Mouse (Mus musculus): ENCODE data around the gene H1f0. TPM values are rescaled to one million over a fixed set of nuclear protein-coding genes. Genes with fewer than 3 reads are reported as not detected.

The H1f0 gene
- 118 TPM for polyA plus RNA-seq (2014; fragmentation: Illumina TruSeq; extraction: RNeasy Lipid Tissue Mini Kit (QIAGEN cat#74804))

DNA sequence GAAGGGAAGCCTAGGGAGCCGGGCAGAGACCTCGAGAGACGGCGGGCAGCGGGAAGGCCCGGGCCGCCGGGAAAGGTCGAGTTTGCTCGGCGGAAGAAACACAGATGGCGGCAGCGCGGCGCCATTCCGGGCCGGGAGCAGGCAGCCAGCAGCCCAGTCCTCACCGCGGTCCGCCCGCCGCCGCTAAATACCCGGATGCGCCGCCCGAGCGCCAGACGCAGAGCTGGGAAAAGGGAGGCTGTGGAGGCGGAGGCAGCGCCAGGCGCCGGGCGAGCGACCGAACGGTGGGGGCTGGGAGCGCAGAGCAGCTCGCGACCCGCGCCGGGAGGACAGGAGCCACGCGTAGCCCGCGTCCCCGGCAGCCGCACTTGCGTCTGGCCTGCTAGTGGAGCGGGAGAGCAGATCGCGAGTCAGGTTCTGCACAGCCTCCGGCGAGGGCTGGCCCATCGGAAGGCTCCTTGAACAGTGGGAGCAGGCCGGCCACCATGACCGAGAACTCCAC, at the start of gene H1f0:
Gene H1f0 (plus strand): TSS at position 214 of the 502 bp plus-strand sequence.

DNA sequence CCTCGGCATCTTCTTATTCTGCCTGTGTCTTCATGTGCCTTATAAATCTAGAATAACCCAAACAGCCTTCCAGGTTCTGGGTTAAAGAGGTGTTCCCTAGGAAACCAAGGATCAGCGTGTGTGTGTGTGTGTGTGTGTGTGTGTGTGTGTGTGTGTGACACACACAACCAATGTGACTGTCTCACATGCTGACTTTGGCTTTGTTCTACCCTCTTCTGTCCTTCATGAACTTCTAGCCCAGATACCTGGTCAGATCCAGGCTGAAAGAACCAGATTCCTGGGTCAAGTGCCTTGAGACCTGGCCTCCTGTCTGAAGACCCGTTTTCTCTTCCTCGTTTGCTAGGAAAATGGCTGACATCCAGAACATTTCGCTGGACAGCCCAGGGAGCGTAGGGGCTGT, 13.3 kb downstream of the H1f0 start, which contains the start of gene Galr3:
Gene Galr3 (plus strand): TSS at position 301 of the 400 bp plus-strand sequence.

DNA sequence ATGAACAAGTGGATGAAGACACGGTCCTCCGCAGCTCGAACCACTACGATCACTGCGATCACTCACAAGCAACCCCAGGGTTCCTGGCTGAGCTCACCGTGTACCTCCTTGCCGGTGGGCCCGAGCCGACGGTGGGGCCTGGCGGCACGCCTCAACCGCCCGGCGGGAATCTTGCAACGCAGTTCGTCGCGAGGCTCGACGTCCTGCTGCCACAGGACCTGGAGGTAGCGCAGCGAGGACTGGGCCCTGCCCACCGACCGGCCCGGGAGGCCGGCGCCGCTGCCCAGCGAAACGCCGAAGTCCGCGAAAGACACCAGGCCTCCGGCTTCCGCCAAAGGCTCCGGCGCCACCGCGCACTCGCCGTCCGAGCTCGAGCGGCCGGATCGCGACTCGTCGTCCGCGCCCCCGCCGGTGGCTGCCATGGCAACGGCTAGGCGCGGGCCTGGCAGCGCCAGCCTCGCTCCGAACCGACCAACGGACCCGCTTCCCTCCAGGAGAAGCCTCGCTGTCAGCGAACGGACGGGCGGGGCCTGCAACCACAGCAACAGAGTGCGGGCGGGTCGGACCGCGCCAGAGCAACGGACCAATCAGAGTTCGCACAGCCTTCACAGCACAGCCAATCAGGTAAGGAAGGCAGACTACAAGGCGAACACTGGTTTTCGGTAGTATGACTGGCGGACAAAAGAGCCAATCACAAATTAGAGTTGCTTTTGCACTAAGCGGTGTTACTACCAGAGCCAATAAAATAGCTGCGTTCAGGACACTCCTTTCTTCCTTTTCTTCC, 34.3 kb downstream of the H1f0 start, which contains the start of gene Ankrd54:
Gene Ankrd54 (minus strand): TSS at position 518 of the 784 bp plus-strand sequence.

DNA sequence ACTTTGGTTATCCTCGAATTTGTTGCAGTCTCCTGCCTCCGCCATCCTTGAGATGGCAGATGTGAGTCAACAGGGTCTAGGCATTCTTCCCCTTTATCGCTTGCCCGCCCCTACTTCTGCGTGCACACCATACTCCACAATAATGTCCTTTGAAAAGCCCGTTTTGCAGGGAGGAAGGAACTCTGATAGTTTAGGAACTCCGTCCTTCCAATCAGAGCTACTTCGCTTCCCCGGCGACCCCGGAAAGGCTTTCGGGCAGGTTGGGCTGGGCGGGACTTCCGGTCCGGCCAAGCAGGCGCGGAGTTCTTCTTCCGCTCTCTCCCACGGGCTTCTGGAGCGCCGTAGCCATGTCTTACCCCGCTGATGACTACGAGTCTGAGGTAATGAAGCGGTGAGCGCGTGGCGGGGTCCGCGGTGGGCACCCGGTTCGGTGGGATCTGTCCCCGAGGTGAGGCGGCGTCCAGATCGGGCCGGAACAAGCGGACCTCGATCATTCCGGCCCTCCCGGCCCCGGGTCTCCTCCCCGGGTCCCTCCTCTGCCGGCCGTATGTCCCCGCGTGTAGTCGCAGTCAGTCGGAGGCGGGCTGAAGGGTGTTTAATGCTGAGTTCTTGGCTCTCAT, 46.8 kb downstream of the H1f0 start, which contains the start of gene Eif3l:
Gene Eif3l (plus strand): TSS at position 267 of the 620 bp plus-strand sequence.

Other genes starting within 250 kb of the H1f0 start
- gene Card10, start 225.4 kb upstream of the H1f0 start, polyA plus RNA-seq (2014; fragmentation: Illumina TruSeq; extraction: RNeasy Lipid Tissue Mini Kit (QIAGEN cat#74804)), result 0.14 TPM
- not detected for gene Cdc42ep1, start 185.8 kb upstream of the H1f0 start, polyA plus RNA-seq (2014; fragmentation: Illumina TruSeq; extraction: RNeasy Lipid Tissue Mini Kit (QIAGEN cat#74804))
- 2.3 TPM for gene Lgals2, start 172.9 kb upstream of the H1f0 start, polyA plus RNA-seq (2014; fragmentation: Illumina TruSeq; extraction: RNeasy Lipid Tissue Mini Kit (QIAGEN cat#74804))
- gene Gga1, start 151.3 kb upstream of the H1f0 start, polyA plus RNA-seq (2014; fragmentation: Illumina TruSeq; extraction: RNeasy Lipid Tissue Mini Kit (QIAGEN cat#74804)), result not detected
- not detected for gene Gm49510, start 128.8 kb upstream of the H1f0 start, polyA plus RNA-seq (2014; fragmentation: Illumina TruSeq; extraction: RNeasy Lipid Tissue Mini Kit (QIAGEN cat#74804))
- 0.43 TPM for gene Sh3bp1, start 128.7 kb upstream of the H1f0 start, polyA plus RNA-seq (2014; fragmentation: Illumina TruSeq; extraction: RNeasy Lipid Tissue Mini Kit (QIAGEN cat#74804))
- 0.68 TPM for gene Pdxp, start 114.5 kb upstream of the H1f0 start, polyA plus RNA-seq (2014; fragmentation: Illumina TruSeq; extraction: RNeasy Lipid Tissue Mini Kit (QIAGEN cat#74804))
- gene Lgals1, start 101.7 kb upstream of the H1f0 start, polyA plus RNA-seq (2014; fragmentation: Illumina TruSeq; extraction: RNeasy Lipid Tissue Mini Kit (QIAGEN cat#74804)), result 1.5 TPM
- gene Nol12, start 93.5 kb upstream of the H1f0 start, polyA plus RNA-seq (2014; fragmentation: Illumina TruSeq; extraction: RNeasy Lipid Tissue Mini Kit (QIAGEN cat#74804)), result 3.5 TPM
- gene Triobp, start 80.7 kb upstream of the H1f0 start, polyA plus RNA-seq (2014; fragmentation: Illumina TruSeq; extraction: RNeasy Lipid Tissue Mini Kit (QIAGEN cat#74804)), result 2.4 TPM
- not detected for gene Galr3, start 13.4 kb downstream of the H1f0 start, polyA plus RNA-seq (2014; fragmentation: Illumina TruSeq; extraction: RNeasy Lipid Tissue Mini Kit (QIAGEN cat#74804))
- gene Ankrd54, start 34.4 kb downstream of the H1f0 start, polyA plus RNA-seq (2014; fragmentation: Illumina TruSeq; extraction: RNeasy Lipid Tissue Mini Kit (QIAGEN cat#74804)), result 1.00 TPM
- 118 TPM for gene Eif3l, start 46.7 kb downstream of the H1f0 start, polyA plus RNA-seq (2014; fragmentation: Illumina TruSeq; extraction: RNeasy Lipid Tissue Mini Kit (QIAGEN cat#74804))
- 6.9 TPM for gene Micall1, start 80.4 kb downstream of the H1f0 start, polyA plus RNA-seq (2014; fragmentation: Illumina TruSeq; extraction: RNeasy Lipid Tissue Mini Kit (QIAGEN cat#74804))
- gene Polr2f, start 112.6 kb downstream of the H1f0 start, polyA plus RNA-seq (2014; fragmentation: Illumina TruSeq; extraction: RNeasy Lipid Tissue Mini Kit (QIAGEN cat#74804)), result not detected
- 1.6 TPM for gene 1700088E04Rik, start 112.8 kb downstream of the H1f0 start, polyA plus RNA-seq (2014; fragmentation: Illumina TruSeq; extraction: RNeasy Lipid Tissue Mini Kit (QIAGEN cat#74804))
- not detected for gene Sox10, start 136.8 kb downstream of the H1f0 start, polyA plus RNA-seq (2014; fragmentation: Illumina TruSeq; extraction: RNeasy Lipid Tissue Mini Kit (QIAGEN cat#74804))
- 4.3 TPM for gene Pick1, start 200.7 kb downstream of the H1f0 start, polyA plus RNA-seq (2014; fragmentation: Illumina TruSeq; extraction: RNeasy Lipid Tissue Mini Kit (QIAGEN cat#74804))
- 1.4 TPM for gene Gm49486, start 200.9 kb downstream of the H1f0 start, polyA plus RNA-seq (2014; fragmentation: Illumina TruSeq; extraction: RNeasy Lipid Tissue Mini Kit (QIAGEN cat#74804))
- gene Slc16a8, start 226.3 kb downstream of the H1f0 start, polyA plus RNA-seq (2014; fragmentation: Illumina TruSeq; extraction: RNeasy Lipid Tissue Mini Kit (QIAGEN cat#74804)), result not detected

Measured in ovary, adult 10 weeks (tissue).